Mouse (Mus musculus) ZHBTc4 (cell line): ENCODE data around the gene Ttll12.

Experiments used
- DNase-seq: peaks from one replicate; pipeline ENCODE4 v3.0.0-alpha.2; 2011; ENCODE audit warnings: low read depth, low spot score

The Ttll12 gene

DNA sequence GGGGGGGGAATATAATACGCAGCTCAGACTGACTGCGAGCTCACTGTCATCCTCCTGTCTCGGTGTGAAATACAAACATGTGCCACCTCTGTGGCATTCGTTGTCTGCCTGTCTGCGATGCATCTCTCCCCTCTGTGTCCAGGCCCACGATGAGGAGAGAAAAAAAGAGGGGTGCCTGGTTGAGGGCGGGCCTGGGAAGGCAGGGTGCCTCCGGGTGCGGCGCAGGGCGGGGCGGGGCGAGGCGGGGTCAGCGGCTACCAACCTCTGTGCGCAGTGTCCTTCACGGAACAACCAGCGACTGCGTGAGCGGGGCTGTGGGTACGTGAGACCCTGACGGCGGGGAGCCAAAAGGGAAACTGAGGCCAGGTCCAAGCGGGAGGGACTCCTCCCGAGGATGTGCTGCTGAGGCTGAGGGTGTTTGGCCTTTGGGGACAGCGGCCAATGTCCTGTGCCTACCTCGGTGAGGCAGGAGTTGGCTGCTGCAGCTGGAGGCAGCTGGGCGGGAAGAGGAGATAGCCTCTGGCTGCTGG, 31.6 kb downstream of the Ttll12 start, which contains the start of the genes Tspo and Mcat:
Gene Tspo, plus strand, starts transcription at position 266 of the 530 bp plus-strand sequence.
Gene Mcat, minus strand, starts transcription at position 461 of the 530 bp plus-strand sequence.
- DNase-seq, result no peak

DNA sequence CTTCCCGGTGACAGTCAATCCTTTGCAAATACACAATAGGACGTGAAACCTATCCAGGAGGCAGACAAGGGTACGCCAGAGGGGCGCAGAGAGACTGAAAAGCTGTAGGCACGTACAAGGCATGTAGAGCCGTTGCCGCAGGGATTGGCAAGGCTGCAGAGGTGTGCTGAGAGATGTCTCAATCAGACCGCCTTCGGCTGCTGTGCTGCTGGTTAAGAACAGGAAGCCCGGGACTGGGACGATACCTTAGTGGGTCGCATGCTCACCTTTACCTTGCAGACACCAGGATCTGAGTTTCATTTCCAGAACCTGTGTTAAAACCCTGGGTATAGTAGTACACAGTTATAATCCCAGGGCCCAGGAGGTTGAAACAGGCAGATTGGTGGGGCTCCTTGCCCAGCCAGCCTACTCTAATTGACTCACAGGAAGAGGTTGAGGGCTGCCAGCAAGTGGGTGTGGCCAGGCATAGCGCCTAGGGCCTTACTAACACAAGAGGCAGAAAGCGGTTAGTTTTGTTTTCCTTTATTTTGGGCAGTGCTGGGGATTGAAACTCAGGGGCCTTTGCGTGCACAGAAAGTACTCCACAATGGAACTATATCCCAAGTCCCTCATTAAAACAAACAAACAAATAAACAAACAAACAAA, 32.2 kb downstream of the Ttll12 start:
- peak; percentile 79 for DNase-seq

DNA sequence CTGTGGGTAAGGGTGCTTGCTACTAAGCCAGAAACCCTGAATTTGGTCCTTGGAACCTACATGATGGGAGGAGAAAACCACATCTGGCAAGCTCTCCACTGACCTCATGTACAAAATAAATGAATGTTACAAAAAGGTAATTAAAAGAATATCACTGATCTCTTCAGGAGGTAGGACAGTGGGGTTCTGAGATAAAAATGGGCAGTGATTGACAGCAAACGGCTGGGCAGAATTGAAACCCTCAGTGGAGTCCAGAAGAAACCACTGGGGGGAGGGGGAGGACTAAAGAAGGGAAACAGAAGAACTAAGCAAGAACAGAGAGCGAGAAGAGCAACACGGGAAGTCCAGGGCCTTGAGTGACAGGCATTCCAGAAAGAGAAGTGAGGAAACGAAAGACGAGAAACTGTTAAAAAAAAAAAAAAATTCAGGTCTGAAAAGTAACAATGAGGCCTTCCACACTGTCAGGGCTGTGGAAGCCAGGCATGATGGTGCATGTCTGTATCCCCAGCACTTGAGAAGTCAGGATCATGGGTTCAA, 33.9 kb downstream of the Ttll12 start:
- DNase-seq, result no peak

DNA sequence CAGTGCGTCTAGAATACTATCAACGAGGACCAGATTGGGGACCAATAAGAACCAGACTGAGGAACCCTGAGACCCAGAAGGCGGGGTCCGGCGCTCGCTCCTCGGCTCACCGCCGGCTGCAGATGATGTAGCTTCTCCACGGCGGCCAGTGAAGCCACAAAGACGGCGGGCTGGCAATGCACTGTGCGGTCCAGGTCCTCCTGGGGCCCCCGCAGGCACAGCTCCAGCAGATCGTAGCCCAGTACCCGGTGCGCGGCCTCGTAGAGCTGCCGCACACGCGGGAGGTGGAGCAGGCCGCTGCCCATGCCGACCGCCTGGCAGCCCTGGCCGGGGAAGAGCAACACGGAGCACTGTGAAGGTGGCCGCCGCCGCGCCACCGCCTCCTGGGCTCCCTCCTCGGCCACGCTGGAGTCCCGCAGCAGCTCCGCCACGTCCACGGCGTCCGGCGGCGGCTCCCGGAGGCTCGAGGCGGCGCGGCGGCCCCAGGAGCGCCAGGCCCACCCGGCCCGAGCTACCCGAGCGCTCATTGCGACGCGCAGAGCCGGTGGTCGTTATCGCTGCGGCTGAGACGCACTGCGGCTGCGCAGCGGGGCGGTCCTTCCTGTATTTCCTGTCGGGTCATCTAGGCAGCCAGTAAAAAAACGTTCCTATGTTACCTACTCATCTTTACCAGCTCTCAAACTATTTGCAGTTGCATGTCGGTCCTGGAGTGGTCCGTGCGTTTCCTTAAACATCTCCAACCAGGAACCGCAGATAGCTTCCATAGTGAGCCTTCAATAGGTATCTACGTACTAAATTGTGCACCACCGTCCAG, 39.6 kb downstream of the Ttll12 start:
- peak; percentile 93 for DNase-seq

DNA sequence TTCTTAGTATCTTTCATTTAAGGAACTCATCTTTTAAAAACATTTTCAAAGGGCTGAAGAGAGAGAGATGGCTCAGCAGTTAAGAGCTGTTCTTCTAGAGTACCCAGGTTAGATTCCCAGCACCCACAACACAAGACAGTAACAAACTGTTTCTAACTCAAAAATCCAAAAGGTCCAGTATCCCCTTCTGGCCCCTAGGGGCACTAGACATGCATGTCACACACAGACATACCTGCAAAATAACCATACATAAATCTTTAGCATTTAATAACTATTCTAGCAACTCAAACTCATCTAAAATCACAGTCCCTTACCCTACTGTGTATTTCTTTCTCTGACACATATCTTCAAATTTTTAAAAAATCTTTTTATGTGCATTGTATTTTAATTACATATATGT, 41.1 kb downstream of the Ttll12 start:
- DNase-seq, result peak; percentile 35

DNA sequence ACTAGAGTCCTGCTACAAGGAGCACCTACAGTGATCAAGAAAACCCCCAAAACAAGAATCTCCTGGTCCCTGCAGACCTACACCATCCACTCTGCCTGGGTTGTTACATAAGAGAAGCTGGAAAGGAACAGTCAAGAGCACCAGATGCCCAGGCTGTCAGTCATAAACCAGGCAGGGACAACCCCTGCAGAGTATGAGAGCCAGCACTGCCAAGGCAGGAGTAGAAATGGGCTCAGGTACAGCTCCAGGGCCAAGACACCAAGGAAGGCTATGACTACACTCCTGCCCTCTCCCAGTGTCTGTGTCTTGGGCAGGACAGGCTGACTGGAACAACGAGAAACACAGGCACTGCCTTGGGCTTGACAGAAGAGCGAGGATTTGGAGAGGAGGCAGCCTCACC, 44.8 kb downstream of the Ttll12 start:
- no peak for DNase-seq

DNA sequence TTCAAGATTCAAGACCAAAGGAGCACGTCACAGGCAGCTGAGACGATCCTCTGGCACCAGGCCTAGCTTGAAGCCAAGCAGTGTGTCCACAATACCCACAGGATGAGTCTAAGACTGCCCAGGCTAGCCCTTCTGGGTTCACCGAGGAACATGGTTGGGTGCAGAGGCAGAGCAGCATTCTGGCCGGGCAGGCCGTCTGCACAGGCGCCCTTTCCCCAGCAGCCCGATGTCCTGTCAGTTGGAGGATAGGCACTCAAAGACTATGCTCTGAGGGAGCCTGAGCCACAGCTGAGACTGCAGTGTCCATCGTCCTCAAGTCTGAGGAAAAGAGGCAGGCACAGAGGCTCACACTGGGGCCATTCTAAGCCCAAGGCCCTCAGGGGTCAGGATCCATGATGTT, 47.8 kb downstream of the Ttll12 start:
- no peak for DNase-seq

DNA sequence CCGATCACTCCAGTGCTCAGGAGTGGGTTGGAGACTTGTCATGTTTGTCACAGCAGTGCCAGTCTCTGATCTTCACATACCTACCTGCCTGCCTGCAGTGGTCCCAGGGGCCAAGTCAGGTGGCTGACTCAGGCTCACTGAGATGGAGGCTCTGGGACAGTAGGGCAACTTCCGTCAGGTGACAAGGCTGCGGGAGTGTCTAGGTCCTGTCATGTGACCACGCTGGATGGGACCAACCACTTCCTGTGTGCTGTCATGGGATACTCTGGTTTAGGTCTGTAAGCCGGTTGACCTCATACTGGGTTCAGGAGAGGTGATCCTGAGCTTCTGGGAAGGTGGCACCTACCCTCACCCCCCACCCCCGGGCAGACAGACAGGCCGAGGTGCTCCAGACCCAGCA, 48.9 kb downstream of the Ttll12 start:
- DNase-seq, result no peak

DNA sequence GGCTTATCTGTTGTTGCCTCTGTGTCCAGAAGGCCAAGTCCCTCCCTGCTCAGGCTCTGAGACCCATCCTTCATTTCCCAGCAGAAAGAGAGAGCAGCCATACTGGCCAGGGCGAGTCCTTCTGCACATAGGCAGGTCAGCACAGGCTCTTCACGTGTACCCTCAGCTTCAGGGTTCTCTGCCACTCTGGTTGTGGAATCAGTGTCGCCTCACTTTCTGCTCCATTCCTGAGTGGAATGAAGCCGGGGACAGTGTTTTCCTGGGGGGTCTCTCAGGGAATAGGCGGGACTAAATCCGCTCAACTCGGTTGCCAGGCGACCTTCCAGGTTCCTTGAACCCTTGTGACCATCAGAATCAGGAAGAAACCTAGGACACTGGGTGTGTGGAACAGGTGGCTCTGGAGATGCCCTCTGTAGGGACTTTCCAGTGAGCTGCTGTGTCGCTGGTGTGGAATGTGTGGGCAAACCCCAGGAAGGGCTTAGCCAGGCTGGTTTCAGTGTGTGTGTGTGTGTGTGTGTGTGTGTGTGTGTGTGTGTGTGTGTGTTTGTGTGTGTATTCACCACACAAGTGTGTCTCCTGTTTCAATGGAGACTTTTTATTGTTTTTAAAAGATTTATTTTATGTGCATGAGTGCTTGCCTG, 53.2 kb downstream of the Ttll12 start:
- DNase-seq, result no peak

DNA sequence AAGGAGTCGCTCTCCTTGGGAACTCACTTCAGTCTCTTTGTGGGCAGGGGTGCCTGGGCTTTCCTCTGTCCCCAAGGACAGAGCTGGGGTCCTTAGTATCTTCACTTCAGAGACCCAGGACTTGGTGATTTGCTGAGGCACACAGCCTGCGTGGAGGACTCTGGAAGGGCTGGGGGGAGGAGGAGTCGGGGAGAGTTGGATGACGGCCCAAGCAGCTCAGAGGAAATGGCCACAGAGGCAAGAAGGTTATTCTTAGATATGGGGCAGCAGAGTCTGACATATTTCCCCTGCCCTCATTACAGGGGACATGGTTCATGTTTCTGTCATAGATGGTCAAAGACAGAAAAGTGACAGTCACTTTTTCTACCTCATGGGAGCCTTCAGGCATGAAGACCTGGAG, 55.1 kb downstream of the Ttll12 start:
- DNase-seq, result no peak

DNA sequence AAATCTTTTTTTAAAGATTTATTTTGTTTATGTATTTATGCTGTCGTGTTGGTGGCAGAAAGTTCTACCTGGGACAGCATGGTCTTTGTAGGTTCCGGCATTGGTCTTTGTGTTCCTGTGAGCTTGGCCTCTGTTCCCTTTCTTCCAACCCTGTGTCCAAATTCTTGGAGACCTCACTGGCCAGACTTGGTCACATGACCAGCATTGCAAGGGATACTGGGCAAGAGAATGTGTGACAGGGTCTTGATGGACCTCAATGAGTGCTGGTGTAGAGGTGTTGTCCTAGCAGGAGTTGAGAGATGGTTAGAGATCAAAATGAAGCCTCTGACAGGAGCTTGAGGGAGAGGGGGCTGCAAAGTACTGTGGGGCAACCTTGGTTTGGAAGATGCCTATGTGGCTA, 56.1 kb downstream of the Ttll12 start:
- DNase-seq, result no peak

DNA sequence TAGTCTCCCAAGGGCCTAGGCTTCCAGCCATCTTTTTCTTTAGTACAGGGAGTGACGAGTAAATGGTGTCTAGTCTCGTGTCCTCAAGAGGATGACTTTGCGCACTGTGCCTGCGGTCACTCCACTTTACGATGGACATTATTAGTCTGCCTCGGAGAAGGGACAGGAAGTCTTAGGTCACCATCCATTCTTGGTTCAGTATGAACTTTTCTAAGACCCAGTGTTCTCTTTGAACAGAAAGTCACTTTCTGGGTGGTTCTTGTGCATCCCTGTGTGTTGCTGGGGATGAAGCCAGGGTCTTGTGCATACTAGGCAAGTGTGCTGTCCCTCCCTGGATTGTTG, 59.1 kb downstream of the Ttll12 start:
- no peak for DNase-seq

DNA sequence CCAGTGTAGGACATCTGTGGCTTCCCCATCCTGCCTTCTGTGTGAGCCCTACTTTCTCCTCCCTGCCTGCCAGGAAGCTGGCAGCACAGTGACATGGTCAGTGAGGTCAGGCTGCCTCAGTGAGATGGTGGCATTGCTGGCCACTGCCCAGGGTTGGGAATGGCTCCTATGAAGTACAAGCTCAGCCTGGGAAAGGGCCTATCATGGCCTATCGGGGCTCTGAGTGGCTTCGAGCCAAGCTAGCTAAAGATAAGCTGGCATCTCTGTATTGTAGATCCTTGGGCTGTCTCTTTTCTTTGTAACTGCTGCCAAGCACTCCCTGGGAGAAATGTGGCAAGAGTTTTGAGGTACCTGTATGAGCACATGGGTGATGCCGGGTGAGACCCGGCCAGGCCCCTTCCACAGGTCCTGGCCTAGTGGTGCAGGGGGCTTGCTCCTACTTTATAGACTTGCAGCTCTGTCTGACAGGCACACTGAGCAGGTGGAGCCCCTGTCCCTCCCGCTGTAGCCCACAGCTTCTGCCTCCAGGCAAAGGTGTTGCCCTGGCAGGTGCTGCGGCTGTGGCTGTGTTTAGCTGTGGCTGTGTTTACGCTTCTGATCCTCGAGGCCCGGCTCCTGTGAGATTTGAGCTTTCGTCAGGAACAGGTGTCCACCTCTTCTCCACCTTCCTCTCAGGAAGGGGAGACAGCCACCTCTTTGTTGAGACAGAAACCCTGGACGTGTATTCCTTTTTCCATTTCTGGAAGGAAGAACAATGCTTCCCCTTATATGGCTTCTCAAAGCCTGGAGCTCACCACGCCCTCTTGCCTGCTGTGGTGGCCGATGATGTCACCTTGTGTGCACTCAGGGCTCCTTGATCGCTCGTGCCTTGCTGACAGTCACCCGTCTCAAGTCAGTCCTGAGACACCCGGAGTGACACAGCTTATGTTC, 59.7 kb downstream of the Ttll12 start:
- peak; percentile 31 for DNase-seq

DNA sequence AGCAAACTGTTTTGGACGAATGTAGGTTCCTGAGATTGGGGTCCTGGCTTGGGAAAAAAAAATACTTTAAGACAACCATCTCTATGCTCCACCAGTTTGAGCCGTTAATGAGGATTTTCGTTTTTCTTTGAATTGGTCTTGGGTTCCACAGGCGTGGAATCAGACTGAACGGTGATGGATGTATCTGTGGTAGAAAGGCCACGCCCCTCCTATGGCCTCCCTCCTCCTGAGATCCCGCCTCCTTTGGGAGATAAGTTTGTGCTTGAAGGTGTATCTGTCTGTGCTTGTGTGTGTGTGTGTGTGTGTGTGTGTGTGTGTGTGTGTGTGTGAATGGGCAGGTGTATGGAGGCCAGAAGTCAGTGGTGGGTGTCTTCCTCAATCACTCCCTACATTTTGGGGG, 62.4 kb downstream of the Ttll12 start:
- DNase-seq, result peak; percentile 72

DNA sequence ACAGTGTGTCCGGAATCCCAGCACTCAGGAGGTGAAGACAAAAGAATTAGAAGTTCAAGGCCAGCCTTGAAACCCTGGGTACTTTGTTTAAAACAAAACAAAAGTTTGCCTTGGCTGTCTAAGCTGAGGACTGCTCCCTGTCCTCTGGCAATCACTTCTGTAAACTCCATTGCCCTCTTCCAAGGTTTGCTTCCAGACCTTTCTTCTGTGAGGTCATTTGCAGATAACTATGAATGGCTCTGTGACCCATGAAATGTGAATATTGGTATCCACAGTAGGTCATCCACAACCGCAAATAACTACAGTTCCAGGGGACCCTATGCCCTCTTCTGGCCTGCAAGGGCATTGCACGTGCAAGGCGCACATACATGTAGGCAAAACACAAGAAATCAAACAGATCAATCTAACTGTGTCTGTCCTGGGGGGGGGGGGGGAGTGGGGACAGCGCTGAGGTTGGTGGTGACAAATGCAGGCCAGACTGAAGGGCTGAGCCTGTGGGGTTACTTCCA, 62.9 kb downstream of the Ttll12 start:
- DNase-seq, result peak; percentile 73

DNA sequence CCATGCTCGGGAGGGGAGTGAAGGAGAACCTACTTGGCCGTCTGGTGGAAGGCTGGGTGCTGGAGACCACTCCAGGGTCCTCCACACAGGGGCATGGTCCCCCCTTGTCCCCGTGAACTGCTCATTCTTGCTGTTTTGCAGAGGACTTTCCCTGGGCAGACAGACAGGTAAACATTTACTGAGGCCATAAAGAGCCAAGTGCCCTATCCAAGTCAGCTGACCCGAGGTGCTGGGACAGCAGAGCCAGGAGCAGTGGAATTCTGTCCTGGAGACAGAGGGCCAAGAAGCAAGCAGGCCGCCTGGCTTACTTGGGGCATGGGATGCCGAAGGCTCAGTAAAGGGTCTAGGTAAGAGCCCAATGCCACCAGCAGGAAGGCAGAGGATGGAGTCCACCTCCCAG, 64.3 kb downstream of the Ttll12 start:
- no peak for DNase-seq

DNA sequence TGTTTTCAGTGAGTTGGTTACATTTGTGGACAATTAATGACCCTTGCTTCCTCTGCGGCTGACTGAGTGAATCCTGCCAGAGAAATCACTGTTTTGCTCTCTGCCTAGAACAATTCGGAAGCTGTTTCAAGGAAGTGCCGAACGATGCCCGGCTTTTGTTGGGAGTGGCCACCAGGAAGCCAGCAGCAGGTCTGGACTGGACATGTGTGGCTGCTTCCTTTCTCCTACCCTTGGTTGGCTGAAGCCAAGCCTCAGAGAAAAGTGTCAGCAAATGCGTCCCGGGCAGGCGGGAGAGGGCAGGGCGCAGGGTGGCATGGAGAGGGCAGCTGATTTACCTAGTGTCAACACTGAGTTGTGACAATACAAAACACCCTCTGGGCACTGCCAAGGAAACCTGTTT, 64.7 kb downstream of the Ttll12 start:
- no peak for DNase-seq

DNA sequence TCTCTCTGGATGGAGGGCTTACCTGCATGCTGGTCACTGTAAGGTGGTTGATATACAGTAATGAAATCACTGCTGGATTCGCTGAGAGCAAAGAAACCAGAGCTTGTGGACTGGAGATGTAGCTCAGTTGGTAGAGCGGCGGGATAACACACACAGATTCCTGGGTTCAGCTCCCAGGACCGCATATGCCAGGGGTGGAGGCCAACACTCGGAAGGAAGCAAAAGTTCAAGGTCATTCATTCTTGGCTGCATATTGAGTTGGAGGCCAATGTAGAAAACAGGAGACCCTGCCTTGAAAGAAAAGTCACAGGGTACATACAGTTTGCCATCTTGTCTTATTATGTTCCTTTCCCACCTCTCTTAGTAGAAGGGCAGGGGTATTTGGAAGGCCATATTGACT, 65.2 kb downstream of the Ttll12 start:
- DNase-seq, result peak; percentile 33

DNA sequence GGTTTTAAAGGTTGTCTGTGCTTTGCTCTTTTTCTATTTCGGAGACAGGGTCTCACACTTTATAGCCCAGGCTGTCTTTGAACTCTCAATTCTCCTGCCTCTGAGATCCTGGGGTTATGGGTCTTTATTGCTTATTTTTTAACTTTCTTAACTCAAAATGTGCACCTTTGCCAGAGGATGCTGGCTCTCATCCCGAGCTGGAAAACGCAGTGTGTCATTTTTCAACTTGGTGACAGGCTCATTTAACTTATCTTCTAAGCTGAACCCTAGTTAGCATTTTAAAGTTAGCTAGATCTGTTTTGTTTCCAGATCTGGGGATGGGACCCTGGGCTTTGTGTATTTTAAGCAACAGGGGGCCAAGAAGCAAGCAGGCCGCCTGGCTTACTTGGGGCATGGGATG, 66.1 kb downstream of the Ttll12 start:
- no peak for DNase-seq

DNA sequence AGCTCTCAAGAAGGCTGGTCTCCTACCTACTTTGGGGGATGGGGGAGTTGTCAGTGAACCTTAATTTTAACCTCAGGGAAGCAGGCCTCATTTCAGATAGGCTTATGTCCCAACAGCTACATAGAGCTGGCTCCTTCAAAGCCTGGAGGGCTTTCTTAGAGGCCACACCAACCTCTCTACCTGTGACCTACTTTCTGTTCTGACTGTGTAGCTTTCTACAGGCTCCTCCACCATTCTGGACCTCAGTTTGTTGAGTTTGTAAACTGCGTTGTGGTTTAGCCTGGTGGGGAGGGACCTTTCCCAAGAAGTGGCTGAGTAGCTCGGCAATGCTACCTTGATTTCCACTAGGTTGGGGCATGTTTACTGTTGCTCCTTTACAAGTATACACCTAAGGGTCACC, 67.2 kb downstream of the Ttll12 start:
- DNase-seq, result no peak

DNA sequence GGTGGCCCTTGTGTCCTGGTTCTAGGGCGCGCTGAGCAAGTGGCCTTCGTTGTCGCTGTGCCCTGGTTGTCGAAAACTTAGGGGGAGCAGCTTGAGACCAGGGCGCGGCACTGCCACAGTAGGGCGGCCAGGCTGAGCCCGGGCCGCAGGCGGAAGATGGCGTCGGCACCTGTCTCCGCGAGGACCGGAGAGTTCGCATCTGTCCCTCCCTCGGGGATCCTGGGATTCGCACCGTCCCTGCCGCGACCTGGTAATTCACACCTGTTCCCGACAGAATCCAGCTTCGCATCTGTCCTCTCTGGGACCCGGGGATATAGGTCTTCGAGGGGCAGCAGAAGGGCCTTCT, 67.9 kb downstream of the Ttll12 start:
- no peak for DNase-seq
